In genomic region chr14:103720637-103721355, GRCm38 (mm10) we compare ENCODE assay signal across 8 mouse cellular contexts.
DNase-seq lines count a peak whose midpoint lies in the region; ATAC-seq and TF ChIP-seq lines count a peak whose summit lies in the region.
"Had no signal": no experiment of that assay in that cellular context is flagged by ENCODE, and none has a peak within 500 bp of the region (broad histone marks: within the 10 kb centered on the region; RNA-seq: fewer than 3 reads in every experiment).

No protein-coding gene starts in this region.

- no peak for TF ChIP-seq EP300 in ES-Bruce4 (IDR thresholded peaks at IDR 0.05; ENCODE audit: insufficient read depth, low read depth, low read length)

- no peaks in the 10 kb centered on the region for H3K4me1 ChIP-seq in ES-Bruce4 (ENCODE audit: control insufficient read depth, insufficient read depth, low read length)

- H3K4me3 ChIP-seq in ES-Bruce4 (ENCODE audit: low read depth, low read length): no peak overlapping the region
- H3K4me3 ChIP-seq: heart, embryonic 13.5 days had no signal

- ATAC-seq in granulocyte monocyte progenitor cell, adult 5-6 weeks (replicated peaks; ENCODE audit: poor library complexity, severe bottlenecking): peak; percentile 38

- no peaks in the 10 kb centered on the region for H3K9me3 ChIP-seq in ES-Bruce4 (replicated peaks; ENCODE audit: control insufficient read depth, insufficient read depth, low read length, poor library complexity, severe bottlenecking)

- H3K27ac ChIP-seq in ES-Bruce4 (ENCODE audit: insufficient read depth, low read length): no peak overlapping the region
- H3K27ac ChIP-seq: heart, embryonic 13.5 days had no signal

- TF ChIP-seq POLR2A in ES-Bruce4 (IDR thresholded peaks at IDR 0.05; ENCODE audit: insufficient read depth, low read length): no peak

- no peak overlapping the region for H3K9ac ChIP-seq in ES-Bruce4 (ENCODE audit: low read depth, poor library complexity, severe bottlenecking)
- H3K9ac ChIP-seq: heart, embryonic 13.5 days had no signal

- no peaks in the 10 kb centered on the region for H3K27me3 ChIP-seq in ES-Bruce4 (ENCODE audit: control insufficient read depth, insufficient read depth, low read length, poor library complexity, severe bottlenecking)
- H3K27me3 ChIP-seq: heart, embryonic 13.5 days had no signal

- DNase-seq in A20 (ENCODE audit: low read depth, low spot score): peak; percentile 80
- peak; percentile 50 to 76 for DNase-seq in cerebellum, postnatal 25 days
- peak; percentile 70 to 83 for DNase-seq in kidney, postnatal 25 days
- peak; percentile 72 for DNase-seq in lung, postnatal 10 days
- DNase-seq in right cerebral cortex, adult 2 months (ENCODE audit: low spot score in 2 of 2): peak; percentile 75 to 81

- no peaks in the 10 kb centered on the region for H3K36me3 ChIP-seq in ES-Bruce4 (ENCODE audit: control insufficient read depth, insufficient read depth, low read length, poor library complexity, severe bottlenecking)
- H3K36me3 ChIP-seq: heart, embryonic 13.5 days had no signal

- peak; percentile 64 for TF ChIP-seq CTCF in ES-Bruce4 (IDR thresholded peaks at IDR 0.05; ENCODE audit: low read depth, low read length)
